Mouse (Mus musculus) kidney, adult 2 months (tissue): ENCODE data around the gene Gtf2b. TPM values are rescaled to one million over a fixed set of nuclear protein-coding genes. Genes with fewer than 3 reads are reported as not detected.

Experiments
- DNase-seq: peaks from one replicate; pipeline ENCODE4 v3.0.0; 2021
- H3K27ac ChIP-seq: fragments of 200-500 bp; 2 replicates; pipeline ENCODE4 v1.5.1; 2012; ENCODE audit warnings: low read depth, low read length, control low read depth, inconsistent platforms; ENCODE audit not compliant: insufficient read depth
- H3K27me3 ChIP-seq: fragments of 200-500 bp; replicated peaks from 2 replicates; pipeline ENCODE4 v1.6.1; 2012; ENCODE audit warnings: mild to moderate bottlenecking, moderate library complexity, low read length, inconsistent platforms; ENCODE audit not compliant: control insufficient read depth, insufficient read depth
- H3K36me3 ChIP-seq: fragments of 200-500 bp; 2 replicates; pipeline ENCODE4 v1.6.1; 2012; ENCODE audit warnings: mild to moderate bottlenecking, moderate library complexity, low read length, inconsistent platforms; ENCODE audit not compliant: control insufficient read depth, insufficient read depth
- H3K4me1 ChIP-seq: fragments of 200-500 bp; 2 replicates; pipeline ENCODE4 v1.6.1; 2011; ENCODE audit warnings: low read length; ENCODE audit not compliant: control insufficient read depth, insufficient read depth
- H3K4me3 ChIP-seq: fragments of 200-500 bp; 2 replicates; pipeline ENCODE4 v1.5.1; 2011; ENCODE audit warnings: mild to moderate bottlenecking, low read depth, low read length, control low read depth; ENCODE audit not compliant: insufficient read depth
- CTCF ChIP-seq: fragments of 200-500 bp; conservative IDR thresholded peaks from 2 replicates; pipeline ENCODE4 v1.5.1; 2011; ENCODE audit warnings: low read depth, mild to moderate bottlenecking, control low read depth, low read length, moderate library complexity, mixed read lengths; ENCODE audit not compliant: insufficient read depth, insufficient read length
- POLR2A ChIP-seq: fragments of 200-500 bp; IDR thresholded peaks from one replicate; pipeline ENCODE4 v1.6.1; 2011; ENCODE audit warnings: low read depth, low read length, control low read depth
- WGBS: fragments of 180-500 bp; shearing (Covaris S2); methylation state at CpG from one replicate; pipeline ENCODE4 v1.1.7; 2018; 5-methylcytosine and 5-hydroxymethylcytosine counted together
- polyA plus RNA-seq: library from polyadenylated mRNA; depleted of rRNA; stranded (reverse); fragments of >200 nt; gene quantifications from 2 replicates; pipeline ENCODE4 v1.2.3, GENCODE M21; 2012

The Gtf2b gene
- polyA plus RNA-seq, 1 experiment: 27.0 TPM

DNA sequence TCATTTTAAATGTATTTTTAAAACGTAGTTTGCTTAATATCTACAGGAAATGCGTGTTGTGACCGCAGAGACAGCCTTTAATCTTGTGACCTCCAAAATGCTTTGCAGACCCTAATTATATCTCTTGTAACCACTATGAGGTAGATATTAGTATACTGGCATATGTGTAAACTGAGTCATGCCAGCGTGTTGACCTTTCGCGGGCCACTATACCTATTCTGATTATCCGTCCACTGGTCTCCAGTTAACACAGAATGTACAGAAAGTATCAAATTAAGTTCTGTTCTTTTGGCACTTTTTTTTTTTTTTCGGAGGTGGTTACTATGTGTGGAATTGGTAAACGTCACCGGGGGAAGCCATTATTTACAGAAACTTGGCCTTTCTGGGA, 927 bp downstream of the Gtf2b start:
- Histone ChIP-seq H3K4me3 (peak overlapping the region; percentile 87), H3K4me1 (peaks cover 4% of the 10 kb centered on the region; the same call in 1 of the 2 replicates), H3K27me3 (no peaks in the 10 kb centered on the region), H3K27ac (no peak overlapping the region), H3K36me3 (no peaks in the 10 kb centered on the region; the same call in 1 of the 2 replicates)
- DNase-seq: no peak
- 9% methylated on average over 10 of the region's 10 CpGs for WGBS
- TF ChIP-seq POLR2A (no peak), CTCF (no peak)

DNA sequence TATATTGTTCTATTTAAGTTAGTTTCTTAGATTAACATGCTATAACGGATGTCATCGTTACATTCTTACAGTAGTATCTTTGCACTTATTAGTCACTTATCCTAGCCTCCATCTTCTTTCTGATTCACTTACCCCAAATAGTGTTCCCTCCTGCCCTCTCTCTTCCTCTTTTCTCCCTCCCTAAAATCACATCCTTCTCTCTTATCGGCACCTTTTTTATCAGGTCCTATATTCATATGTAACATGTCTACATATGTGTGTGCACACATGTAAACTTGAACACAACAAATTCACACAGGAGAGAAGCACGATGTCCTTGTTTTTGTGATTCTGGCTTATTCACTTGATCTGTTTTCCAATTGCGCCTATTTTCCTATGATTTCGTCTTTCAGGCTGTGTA, 3.7 kb downstream of the Gtf2b start:
- Histone ChIP-seq H3K27ac (no peak overlapping the region), H3K36me3 (no peaks in the 10 kb centered on the region; the same call in 1 of the 2 replicates), H3K4me1 (peaks cover 4% of the 10 kb centered on the region; the same call in 1 of the 2 replicates), H3K4me3 (no peak overlapping the region), H3K27me3 (no peaks in the 10 kb centered on the region)
- 96% methylated on average over 6 of the region's 6 CpGs for WGBS
- TF ChIP-seq POLR2A: no peak
- TF ChIP-seq CTCF: no peak
- no peak for DNase-seq

DNA sequence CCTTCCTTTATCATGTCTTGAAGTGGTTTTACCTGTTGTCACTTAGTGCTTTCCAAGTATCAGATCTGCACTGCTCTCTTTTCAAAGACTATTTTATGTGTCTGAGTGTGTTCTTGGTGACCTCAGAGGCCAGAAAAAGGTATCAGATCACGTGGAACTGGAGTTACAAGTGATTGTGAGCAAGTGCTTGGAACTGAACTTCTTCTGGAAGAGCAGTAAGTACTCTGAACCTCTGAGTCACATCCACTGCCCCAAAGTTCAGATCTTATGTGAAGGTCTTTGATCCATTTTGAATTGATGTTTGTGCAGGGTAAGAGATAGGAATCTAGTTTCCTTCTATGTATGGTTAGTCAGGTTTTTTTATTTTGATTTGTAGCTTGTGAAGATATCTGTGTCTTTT, 5.7 kb downstream of the Gtf2b start:
- TF ChIP-seq CTCF: no peak
- no peak for TF ChIP-seq POLR2A
- WGBS: 12% methylated on average over 1 of the region's 1 CpGs
- Histone ChIP-seq H3K4me1 (peaks cover 4% of the 10 kb centered on the region; the same call in 1 of the 2 replicates), H3K4me3 (no peak overlapping the region), H3K27ac (no peak overlapping the region), H3K27me3 (no peaks in the 10 kb centered on the region), H3K36me3 (no peaks in the 10 kb centered on the region; the same call in 1 of the 2 replicates)
- DNase-seq: no peak

DNA sequence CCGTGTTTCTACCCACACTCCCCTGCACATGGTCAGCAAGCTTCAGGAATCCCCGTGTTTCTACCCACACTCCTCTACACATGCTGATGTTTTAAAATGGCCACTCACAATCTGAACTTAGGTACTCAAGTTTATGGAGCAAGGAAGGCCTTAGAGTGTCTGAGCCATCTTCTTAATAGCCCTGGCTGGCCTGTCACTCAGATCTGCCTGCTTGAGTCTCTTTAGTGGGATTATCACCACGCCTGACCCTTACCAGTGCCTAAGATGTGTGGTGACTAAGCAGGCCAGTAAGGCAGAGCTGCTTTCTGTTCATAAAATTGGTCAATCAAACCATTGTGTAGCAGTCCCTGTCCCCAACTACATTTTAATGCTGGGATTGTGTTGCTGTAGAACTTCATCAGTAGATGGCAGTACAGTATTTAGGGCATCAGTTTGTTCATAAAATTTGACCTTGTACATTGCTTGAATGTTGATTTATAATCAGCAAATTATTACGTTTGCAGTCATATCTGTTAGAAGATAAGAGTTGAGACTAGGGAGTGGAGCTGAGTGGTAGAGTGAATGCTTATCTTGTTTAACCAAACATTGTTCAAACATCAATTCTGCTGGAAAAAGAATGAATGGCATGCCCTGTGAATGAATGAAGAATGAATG, 8.8 kb downstream of the Gtf2b start:
- Histone ChIP-seq H3K27ac (no peak overlapping the region), H3K27me3 (no peaks in the 10 kb centered on the region), H3K4me3 (no peak overlapping the region), H3K4me1 (peaks cover 8% of the 10 kb centered on the region; the same call in 1 of the 2 replicates), H3K36me3 (peaks cover 1% of the 10 kb centered on the region; the same call in 1 of the 2 replicates)
- DNase-seq: no peak
- 61% methylated on average over 4 of the region's 4 CpGs for WGBS
- no peak for TF ChIP-seq CTCF
- TF ChIP-seq POLR2A: no peak

DNA sequence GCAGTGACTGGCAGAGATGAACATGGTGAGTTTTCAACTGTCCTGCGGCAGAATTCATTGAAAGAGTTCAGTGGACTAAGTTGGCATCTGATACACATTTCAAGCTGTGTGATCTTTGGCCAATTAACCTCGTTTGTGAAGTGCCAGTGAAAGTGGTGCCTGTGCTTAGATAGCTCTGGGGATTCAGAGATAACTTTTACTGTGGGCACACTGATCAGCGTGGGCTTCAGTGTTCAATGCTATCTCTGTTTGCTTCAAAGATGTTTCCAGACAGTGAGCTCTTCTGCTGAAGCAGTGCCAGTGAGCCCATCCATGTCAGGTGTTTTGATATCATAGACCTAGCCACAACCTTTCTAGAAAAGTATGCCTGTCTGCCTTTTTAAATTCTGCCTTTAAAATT, 12.4 kb downstream of the Gtf2b start:
- 65% methylated on average over 3 of the region's 3 CpGs for WGBS
- no peak for DNase-seq
- H3K4me1 ChIP-seq: peaks cover 4% of the 10 kb centered on the region; the same call in 1 of the 2 replicates
- H3K4me3 ChIP-seq: no peak overlapping the region
- no peaks in the 10 kb centered on the region for H3K27me3 ChIP-seq
- TF ChIP-seq CTCF (no peak), POLR2A (no peak)
- peaks cover 14% of the 10 kb centered on the region for H3K36me3 ChIP-seq
- H3K27ac ChIP-seq: no peak overlapping the region

DNA sequence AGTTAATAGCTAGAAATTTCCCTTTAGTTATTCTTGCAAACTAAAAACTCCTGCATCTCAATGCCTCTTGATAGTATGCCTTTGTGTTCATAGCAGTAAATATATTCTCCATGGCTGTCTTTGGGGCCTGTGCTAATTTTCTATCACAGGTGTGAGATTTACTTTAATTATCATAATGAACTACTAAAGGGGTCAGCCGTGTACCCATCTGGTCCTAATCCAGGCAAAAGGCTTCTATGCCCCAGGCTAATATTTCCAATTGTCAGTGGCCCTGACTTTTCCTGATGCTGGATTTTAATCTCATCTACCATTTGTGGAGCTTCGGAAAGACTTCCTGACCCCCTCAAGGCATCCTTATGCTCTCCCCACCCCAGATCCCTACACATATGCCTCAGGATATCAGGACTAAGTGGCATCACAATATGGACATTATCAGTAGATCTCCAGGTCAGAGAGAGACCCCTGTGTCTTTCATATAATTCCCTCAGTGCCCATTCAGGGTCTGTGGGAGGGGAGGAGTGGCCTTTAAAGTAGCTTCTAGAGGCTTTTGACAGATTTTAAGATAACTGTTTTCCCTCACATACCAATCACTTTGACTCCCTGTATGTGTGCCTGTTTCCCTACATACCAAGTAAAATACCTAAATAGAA, 21.7 kb downstream of the Gtf2b start:
- DNase-seq: no peak
- Histone ChIP-seq H3K4me3 (no peak overlapping the region), H3K27me3 (no peaks in the 10 kb centered on the region), H3K27ac (no peak overlapping the region), H3K4me1 (0 out of 2 replicates have a peak, but pooled peaks cover 2% of the 10 kb centered on the region), H3K36me3 (peaks cover 11% of the 10 kb centered on the region)
- WGBS: 84% methylated on average over 2 of the region's 2 CpGs
- TF ChIP-seq POLR2A (no peak), CTCF (no peak)

DNA sequence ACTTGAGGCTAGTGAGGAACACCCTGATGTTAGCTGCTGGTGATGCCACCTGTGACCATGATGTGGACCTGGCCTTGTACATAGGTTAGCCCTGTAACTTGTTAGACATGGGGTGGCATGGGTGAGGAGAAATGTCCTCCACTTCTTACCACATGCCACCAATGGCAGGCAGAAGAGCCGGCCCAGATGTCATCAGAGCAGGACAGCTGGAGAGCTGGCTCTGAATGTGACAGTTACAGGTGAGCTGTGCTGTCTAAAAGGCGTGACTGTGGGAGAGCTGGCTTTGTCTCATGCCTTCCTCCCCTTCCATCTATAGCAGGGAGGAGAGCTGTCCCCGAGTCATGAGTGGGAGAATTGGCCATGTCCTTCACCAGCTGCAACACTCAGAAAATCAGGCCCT, 30.7 kb downstream of the Gtf2b start:
- Histone ChIP-seq H3K36me3 (peaks cover 8% of the 10 kb centered on the region), H3K4me3 (no peak overlapping the region), H3K4me1 (no peaks in the 10 kb centered on the region), H3K27me3 (no peaks in the 10 kb centered on the region), H3K27ac (no peak overlapping the region)
- 99% methylated on average over 3 of the region's 3 CpGs for WGBS
- DNase-seq: no peak
- TF ChIP-seq CTCF: no peak
- TF ChIP-seq POLR2A: no peak
